In genomic region chr10:116740073-116740472, GRCm38 (mm10) we compare ENCODE assay signal across 10 mouse cellular contexts.
DNase-seq lines count a peak whose midpoint lies in the region; ATAC-seq and TF ChIP-seq lines count a peak whose summit lies in the region.
"Had no signal": no experiment of that assay in that cellular context is flagged by ENCODE, and none has a peak within 500 bp of the region (broad histone marks: within the 10 kb centered on the region; RNA-seq: fewer than 3 reads in every experiment).

No protein-coding gene starts in this region.

- 48% methylated on average over 7 of the region's 7 CpGs for WGBS in kidney, embryonic 16.5 days
- WGBS in limb, embryonic 13.5 days = 55% methylated on average over 7 of the region's 7 CpGs

- TF ChIP-seq POLR2A in brain, embryonic 14.5 days (IDR thresholded peaks at IDR 0.05; ENCODE audit: borderline replicate concordance, extremely low read depth, insufficient read depth, insufficient read length, poor library complexity, severe bottlenecking) = no peak
- TF ChIP-seq POLR2A in embryonic fibroblast, embryonic 13.5 days (IDR thresholded peaks at IDR 0.05; ENCODE audit: low read depth, low read length) = no peak

- no peaks in the 10 kb centered on the region for H3K27me3 ChIP-seq in kidney, embryonic 16.5 days (ENCODE audit: insufficient read depth, low read length)
- no peaks in the 10 kb centered on the region for H3K27me3 ChIP-seq in limb, embryonic 13.5 days

- peak overlapping the region; percentile 39; the same call in 1 of the 2 replicates for H3K27ac ChIP-seq in kidney, embryonic 16.5 days (ENCODE audit: low read length)
- H3K27ac ChIP-seq in embryonic fibroblast, embryonic 13.5 days (ENCODE audit: insufficient read depth, low read length) = peak overlapping the region; percentile 95
- H3K27ac ChIP-seq in limb, embryonic 13.5 days = peak overlapping the region; percentile 59

- no peak for TF ChIP-seq CTCF in brain, embryonic 14.5 days (IDR thresholded peaks at IDR 0.05; ENCODE audit: borderline replicate concordance, extremely low read depth, insufficient read depth, insufficient read length)
- TF ChIP-seq CTCF in embryonic fibroblast, embryonic 13.5 days (IDR thresholded peaks at IDR 0.05; ENCODE audit: borderline replicate concordance, insufficient read depth, low read length) = no peak

- H3K9ac ChIP-seq in kidney, embryonic 16.5 days (replicated peaks; ENCODE audit: low read length) = no peak overlapping the region
- no peak overlapping the region for H3K9ac ChIP-seq in limb, embryonic 13.5 days

- H3K4me1 ChIP-seq in kidney, embryonic 16.5 days (ENCODE audit: insufficient read depth, low read length) = no peaks in the 10 kb centered on the region
- peaks cover 22% of the 10 kb centered on the region for H3K4me1 ChIP-seq in embryonic fibroblast, embryonic 13.5 days (ENCODE audit: control insufficient read depth, insufficient read depth, low read length)
- H3K4me1 ChIP-seq in limb, embryonic 13.5 days = peaks cover 31% of the 10 kb centered on the region

- H3K4me2 ChIP-seq in kidney, embryonic 16.5 days (replicated peaks; ENCODE audit: low read depth, low read length) = no peak overlapping the region
- H3K4me2 ChIP-seq in limb, embryonic 13.5 days (replicated peaks) = no peak overlapping the region

- 0 out of 2 replicates have a peak, but pooled peaks have one; percentile 42 for ATAC-seq in kidney, embryonic 16.5 days (ENCODE audit: low FRiP score, low TSS enrichment)
- peak; percentile 50 for ATAC-seq in limb, embryonic 13.5 days (ENCODE audit: low FRiP score, low read depth)

- H3K9me3 ChIP-seq in kidney, embryonic 16.5 days (ENCODE audit: low read length) = no peaks in the 10 kb centered on the region
- no peaks in the 10 kb centered on the region for H3K9me3 ChIP-seq in limb, embryonic 13.5 days

- no peak overlapping the region for H3K4me3 ChIP-seq in kidney, embryonic 16.5 days (ENCODE audit: low read length)
- no peak overlapping the region for H3K4me3 ChIP-seq in embryonic fibroblast, embryonic 13.5 days (ENCODE audit: insufficient read depth, low read length)
- H3K4me3 ChIP-seq in limb, embryonic 13.5 days = no peak overlapping the region

- no peak for DNase-seq in kidney, postnatal 4 days
- DNase-seq in brain, embryonic 14.5 days (ENCODE audit: low read depth) = peak; percentile 29
- DNase-seq in cerebellum, postnatal 4 days (ENCODE audit: low spot score in 2 of 2) = no peak
- no peak for DNase-seq in thymus, postnatal 10 days (ENCODE audit: low spot score in 2 of 2)
- DNase-seq: adrenal gland, postnatal 36 days; lung, postnatal 4 days had no signal

- no peaks in the 10 kb centered on the region for H3K36me3 ChIP-seq in kidney, embryonic 16.5 days (ENCODE audit: insufficient read depth, low read length)
- no peaks in the 10 kb centered on the region for H3K36me3 ChIP-seq in limb, embryonic 13.5 days
- H3K36me3 ChIP-seq: G1E had no signal

Comparison
In these comparisons a context has a peak if more than half of its experiments do, and no peak if none do; other contexts are left out.
1. H3K27ac ChIP-seq: peak in every context shown above with its lines; median percentile 95 in embryonic fibroblast, embryonic 13.5 days; 59 in limb, embryonic 13.5 days; 39 in kidney, embryonic 16.5 days.